Mouse (Mus musculus): ENCODE data around the gene Kat6b.
A peak's percentile ranks its signal among the peaks of the same experiment; 100 is the strongest.

The Kat6b gene

DNA sequence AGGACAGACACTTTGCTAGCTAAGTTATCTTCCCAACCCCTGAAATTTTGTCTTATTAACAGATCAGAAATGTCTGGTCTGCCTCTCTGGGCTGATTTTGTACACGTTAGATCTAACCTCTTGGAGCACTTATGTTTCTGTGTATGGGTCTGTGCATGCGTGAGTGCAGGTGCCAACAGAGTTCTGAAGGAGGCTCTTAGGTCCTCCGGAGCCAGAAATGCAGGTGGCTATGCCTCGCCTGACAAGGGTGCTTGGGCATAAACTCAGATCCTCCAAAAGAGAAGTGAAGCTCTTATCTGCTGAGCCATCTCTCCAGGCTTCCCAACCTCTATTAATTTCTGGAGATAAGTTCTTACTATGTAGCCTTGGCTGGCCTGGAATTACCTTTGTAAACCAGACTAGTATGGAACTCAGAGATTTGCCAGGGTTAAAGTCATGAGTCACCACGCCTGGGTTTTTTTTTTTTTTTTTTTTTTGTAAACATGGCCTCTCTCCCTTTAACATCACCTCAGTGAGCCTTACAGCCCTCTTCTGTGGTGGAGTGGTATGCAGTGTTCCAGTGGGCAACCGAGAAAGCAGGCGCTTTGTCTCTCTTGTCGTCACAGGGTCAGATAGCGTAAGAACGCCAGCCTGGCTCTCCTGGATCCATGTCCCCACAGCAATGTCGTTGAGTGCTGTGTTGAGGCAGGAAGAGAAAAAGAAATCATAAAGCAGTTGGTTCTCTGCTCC lies 79.4 kb downstream of the Kat6b start:
- DNase-seq (ENCODE audit: low spot score): no peak

DNA sequence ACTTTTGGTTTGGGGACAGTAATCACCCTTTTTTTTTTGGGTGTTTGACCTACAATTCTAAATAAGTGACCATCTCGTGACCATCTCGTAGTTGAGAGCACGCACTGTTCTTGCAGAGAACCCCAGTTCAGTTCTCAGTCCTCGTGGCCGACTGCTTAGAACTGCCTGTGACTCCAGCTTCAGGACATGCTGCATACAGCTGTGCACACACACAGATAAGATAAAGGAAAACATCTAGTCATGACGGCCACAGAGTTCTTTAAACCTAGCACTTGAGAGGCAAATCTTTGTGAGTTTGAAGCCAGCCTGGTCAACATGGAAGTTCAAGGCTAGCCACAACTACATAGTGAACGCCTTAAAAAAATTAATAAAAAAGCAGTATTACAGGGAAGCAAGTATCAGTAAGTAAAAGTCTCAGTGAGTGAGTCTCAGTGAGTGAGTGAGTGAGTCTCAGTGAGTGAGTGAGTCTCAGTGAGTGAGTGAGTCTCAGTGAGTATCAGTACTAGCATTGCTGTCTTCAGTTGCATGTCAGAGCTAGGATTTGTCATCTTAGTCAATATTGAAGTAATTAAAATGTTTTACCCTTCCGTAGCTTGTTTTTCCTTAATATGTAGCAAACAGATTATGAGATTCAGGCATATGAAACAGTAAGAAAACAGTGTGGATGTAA lies 80.3 kb downstream of the Kat6b start:
- DNase-seq (ENCODE audit: low spot score): no peak

DNA sequence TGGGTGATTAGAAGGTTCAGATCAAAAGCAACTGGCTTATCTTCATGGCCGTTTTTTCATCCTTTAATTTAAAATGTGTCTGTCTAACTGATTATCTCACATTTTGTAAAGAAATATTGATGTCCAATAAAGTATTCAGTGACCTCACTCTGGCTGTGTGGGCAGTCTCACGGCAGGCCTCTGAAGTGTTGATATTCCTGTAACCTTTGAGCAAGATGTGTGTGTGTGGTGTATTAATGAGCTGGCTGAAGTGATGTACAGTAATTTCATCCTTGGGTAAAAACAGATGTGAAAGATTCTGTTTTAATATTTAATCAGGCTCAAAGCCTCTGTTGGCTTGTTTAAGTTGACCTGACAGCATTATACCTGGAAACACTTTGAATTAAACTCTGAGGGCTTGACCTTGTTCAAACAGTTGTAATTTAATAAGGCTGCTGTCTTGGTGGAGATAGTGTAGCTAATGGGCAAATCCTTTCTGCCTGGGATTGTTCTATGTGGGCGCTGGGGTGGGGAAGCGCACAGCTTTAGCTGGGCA lies 82.4 kb downstream of the Kat6b start:
- DNase-seq (ENCODE audit: low spot score): no peak

DNA sequence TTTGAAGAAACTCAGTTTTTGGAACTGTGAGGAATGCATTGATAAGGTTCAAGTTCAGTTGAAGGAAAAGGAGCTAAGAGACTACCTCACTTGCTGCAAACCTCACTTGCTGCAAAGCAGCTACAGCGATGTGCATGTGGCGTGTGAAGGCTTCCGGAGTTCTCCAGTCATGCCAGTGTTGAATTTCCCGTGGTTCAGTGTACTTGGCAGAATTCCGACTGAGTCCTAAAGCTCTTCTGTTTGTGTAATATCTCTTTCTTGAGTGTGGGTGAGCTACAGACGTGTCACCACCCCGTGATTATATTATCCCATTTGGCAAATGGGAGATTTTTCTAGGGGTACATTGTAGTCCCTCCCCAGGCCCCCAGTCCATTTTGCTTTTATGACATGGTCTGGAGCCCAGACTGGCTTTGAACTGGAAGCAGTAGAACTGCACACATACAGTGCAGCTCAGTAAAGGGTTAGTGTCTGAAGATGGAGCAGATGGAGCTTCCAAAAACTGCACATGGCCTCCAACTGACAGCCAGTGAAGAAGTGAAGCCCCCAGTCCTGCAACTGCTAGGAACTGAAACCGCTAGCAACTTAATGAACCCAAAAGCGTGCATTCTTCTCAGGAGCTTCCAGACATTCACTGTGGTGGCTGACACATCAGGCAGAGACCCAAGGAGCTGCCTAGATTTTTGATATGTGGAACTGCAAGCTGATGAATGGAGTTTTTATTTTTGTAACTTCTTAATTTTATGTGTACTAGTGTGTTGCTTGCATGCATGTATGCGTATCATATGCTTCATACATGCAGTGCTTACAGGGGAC lies 84.5 kb downstream of the Kat6b start:
- DNase-seq (ENCODE audit: low spot score): no peak

DNA sequence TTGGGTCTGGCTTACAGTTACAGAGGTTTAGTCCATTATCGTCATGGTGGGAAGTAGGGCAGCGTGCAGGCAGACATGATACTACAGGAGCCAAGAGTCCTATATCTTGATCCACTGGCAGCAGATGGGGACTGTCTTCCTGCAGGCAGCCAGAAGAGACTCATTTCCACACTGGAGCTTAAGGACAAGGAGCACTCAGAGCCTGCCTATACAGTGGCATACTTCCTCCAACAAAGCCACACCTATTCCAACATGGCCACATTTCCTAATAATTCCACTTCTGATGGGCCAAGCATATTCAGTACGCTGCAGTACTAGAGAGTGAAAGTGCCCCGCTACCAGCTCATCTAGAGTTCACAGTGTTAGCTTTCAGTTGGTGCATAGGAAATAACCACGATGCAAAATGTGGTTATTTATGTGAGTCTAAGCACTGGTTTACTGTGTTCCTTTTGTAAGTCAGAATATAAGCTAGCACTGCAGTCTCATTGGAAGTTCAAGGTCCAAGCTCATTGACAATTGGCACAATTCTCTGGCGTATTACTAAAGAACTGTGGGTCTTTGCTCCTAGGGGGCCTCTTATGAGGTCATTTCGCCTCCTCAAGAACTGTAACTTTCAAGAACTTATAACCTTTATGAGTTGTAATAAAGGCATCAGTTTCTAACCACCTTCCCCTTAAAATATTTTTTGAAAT lies 86.2 kb downstream of the Kat6b start:
- DNase-seq (ENCODE audit: low spot score): no peak

DNA sequence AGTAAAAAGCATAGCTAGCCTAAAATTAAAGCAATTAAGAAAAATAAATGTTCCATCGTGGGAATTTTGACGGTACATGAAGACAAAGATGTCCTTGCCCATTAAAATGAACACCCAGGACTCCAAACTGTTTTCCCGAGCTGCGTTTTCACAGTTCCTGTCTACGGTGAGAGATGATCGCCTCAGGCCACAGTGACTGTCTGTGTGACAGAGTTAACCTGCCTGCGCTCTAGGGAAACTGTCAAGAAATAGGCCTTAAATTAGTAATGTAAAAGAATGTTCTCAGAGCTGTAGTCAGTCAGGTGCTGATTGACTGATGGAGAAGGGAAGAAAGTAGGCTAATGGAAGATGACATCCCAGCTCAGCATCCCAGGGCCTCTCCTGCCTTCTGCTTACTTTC lies 87.6 kb downstream of the Kat6b start:
- DNase-seq (ENCODE audit: low spot score): no peak

DNA sequence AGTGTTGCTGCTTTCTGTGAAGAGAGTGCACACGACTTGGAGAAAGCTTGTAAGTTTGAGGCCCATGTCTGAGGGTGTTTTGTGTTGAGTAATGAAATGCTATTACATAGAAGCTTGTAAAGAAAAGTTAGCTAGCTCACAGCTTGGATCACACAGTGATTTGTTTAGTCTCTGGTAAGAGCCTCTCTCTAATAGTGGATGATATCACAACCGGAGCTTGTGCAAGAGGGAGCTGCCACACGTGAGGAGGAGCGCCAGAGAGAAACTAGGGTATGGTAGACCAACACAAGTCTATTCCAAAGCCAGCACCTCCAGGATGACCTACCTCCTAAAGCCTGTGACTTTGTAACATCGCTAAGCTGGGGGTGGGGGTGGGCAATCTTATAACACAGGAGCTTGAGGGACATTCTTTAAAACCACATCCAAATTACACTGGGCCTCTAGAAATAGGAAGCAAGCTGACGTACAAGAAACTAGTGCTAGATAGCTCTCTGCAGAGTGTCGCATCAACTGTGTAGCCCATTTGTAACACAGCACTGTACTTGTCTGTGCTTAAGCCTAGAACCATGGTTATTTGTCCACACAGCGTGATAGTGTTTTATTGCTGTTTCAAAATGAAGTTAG lies 93.6 kb downstream of the Kat6b start:
- DNase-seq (ENCODE audit: low spot score): no peak

DNA sequence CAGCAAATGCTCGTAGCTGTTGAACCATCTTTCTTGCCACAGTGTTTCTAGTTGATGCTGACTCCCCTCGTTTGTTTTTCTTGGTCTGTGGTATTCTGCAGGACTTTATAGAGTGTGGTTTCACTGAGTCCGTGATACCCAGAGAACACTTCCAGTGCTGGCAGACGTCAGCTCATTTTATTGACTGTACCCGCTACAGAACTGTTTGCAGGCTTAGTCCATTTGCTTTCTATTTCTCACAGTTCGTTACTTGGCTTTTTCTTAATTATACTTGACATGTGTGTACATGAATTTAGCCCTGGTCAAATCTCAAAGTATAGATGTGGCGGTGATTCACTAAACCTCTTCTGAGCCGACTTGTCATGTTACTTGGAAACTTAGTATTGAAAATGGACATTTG lies 95.6 kb downstream of the Kat6b start:
- DNase-seq (ENCODE audit: low spot score): peak; percentile 30

DNA sequence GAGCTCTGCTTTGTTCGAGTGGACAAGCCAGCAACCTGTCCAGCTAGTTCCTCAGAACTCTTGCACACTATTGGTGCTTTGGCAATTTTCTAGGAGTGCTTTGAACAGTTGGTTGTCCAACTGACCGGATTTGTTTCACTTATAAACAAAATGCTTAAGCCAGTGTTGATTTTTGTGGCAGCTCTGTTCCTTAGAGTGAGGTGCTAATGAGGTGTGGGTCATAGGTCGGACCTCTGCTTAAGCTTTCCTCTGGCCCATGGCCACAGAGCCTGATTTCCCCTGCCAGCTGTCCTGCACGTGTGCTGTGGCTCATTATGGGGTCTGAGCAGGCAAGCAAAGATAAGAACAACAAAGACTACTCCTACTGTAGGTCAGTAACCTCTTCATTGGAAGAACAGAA lies 100.0 kb downstream of the Kat6b start:
- peak; percentile 52 for DNase-seq (ENCODE audit: low spot score)

DNA sequence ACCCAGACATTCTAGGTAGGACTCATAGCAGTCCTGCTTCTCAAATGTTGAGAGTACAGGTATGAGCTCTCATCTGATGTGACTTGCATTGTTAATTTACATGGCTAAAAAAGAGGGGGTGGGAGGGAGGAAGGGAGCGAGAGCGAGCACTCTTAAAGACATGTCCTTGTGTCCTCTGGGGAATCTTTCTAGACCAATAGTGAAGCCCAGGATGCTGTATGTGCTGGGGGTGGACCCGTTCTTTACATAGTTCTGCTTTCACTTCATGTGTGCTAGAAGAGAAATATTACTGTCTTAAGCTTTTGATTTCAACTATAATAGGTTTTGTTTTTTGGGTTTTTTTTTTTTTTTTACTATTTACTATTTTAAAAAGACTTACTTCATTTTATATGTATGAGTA lies 101.1 kb downstream of the Kat6b start:
- no peak for DNase-seq (ENCODE audit: low spot score)

DNA sequence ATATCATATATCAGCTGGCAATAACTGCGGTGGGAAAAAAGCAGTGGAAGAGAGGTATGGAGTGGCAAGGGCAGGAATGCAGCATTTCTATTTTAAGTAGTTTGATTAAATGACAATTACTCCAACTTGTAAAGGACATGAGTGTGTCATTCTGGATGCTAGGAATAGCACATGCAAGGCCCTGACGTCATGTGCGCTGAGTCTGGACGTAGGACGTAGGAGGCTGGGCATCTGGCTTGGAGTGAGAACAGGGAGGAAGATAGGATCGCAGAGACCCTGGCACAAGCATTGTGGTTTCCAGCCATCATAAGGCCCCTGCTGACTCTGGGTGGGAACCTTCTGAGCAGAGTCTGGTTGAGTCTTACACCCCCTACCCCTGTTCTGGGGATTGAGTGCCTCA lies 101.8 kb downstream of the Kat6b start:
- no peak for DNase-seq (ENCODE audit: low spot score)

DNA sequence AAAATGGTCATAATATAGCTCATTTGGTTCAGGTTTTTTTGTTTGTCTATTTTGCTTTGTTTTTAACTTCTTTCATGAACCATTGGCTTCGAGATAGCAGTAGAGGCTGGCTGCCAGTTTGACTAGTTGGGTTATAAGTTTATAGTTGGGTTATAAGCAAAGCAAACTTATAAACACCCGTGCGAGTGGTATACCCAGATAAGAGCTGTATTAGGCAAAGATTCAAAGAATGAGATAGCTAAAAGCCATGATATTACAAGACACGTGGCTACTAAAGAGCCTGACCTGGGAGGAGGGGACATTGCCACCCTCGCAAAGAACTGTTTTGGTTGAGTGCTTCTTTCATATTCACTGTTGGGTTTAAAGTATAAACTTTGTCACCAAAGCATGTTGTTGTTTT lies 102.6 kb downstream of the Kat6b start:
- no peak for DNase-seq (ENCODE audit: low spot score)

DNA sequence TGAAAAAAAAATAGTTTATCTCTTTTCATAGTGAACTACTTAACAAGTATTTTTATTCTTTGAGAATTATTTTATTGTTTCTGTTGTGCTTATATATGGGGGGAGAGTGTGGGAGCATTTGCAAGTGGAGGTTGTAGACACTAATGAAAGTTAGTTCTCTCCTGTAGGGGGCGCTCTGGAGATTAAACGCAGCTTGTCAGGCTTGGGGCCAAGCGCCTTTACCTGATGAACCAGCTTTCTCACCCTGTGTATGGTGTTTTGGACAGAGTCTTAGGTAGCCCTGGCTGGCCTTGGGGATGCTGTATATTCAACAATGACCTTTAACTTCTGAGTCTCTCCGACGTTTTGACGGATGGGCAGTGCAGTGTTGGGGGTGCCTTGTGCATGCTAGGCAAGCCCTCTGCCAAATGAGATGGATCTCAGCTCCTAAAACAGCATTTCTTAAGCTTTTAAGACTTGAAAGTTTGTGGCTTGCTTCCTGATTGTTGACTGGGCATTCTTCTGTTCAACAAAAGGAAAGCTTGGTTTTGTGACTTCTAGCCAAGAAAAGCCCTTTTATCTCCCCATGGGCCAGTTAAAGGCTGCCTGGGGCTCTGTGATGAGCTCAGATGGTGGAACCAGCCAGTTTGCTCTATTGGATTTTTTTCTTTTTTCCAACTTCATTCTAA lies 103.4 kb downstream of the Kat6b start:
- peak; percentile 37 for DNase-seq (ENCODE audit: low spot score)

DNA sequence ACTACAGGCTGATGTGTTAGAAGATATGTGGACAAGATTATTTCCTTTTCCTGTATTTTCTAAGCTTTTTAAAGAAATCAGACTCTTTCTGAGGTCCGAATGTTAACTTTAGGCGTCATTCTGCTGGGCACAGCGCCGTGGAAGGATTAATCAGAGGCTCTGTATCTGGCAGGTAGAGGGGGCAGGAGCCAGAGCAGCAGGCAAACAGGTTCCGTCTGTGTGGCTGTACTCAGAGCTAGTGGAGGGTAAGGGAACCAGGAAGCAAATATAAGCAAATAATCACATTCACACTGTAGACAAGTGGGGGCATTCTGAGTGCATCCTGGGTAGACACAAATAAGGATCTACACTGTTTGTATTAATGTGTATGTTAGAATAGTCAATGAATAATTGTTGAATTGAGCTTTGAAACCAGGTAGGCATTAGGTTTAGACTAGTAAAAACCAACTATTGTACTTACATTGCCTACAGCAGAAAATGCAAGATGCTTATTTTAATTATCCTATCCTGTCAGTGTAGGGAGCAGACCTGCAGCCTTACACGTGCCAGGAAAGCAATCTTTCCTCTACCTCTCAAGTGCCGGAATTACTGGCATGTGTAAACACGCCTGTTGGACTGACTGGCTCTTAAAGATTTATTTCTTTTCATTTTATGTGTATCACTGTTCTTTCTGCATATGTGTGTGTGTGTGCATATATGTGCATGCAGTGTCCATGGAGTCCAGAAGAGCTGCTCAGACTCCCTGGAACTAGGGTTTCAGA lies 104.4 kb downstream of the Kat6b start:
- no peak for DNase-seq (ENCODE audit: low spot score)

DNA sequence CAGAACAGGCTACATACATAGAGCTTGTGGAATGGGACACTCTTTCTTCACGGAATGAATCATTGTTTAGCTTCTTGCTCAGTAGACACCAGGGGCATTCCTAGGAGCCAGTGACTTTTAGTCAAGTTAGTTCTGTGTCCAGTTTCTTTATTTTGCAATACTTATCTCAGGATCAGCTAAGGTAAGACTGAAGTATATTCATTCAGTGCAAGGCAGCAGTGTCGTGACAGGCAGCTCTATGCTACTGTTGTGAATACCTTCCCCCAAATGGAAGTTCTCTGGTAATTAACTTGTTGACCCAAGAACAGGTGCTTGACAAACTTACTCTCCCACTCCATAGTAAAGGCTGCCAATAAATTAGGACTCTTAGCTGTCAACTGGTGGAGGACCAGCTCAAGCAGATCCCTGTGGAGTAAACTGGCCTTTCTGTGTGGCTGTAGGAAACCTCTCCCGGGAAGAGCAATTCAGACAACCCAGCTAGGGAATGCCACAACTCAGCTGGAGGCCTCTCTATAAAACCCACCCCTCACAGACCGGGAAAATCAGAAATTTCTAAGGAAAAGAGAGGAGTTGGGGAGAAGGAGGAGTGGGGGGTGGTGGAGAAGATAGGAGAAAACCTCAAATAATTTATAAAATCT lies 105.4 kb downstream of the Kat6b start:
- DNase-seq (ENCODE audit: low spot score): no peak

DNA sequence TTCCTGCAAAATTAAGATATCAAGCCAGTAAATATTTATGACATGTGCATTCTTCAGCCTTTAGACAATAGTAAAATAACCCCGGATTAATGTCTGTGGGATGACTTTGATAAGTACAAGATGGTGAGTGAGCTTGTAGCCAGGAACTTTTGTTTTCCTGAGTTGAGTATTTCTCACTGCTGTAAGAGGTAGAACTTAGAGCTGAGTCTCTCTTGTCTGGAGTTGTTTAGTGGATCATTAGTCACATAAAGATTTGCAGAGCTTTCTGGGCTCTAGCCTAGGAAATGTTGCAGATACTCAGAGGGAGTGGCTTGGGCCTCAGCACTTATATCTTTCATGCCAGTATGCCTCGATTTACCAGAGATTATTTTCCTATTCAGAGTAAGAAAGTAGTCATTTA lies 106.7 kb downstream of the Kat6b start:
- no peak for DNase-seq (ENCODE audit: low spot score)

DNA sequence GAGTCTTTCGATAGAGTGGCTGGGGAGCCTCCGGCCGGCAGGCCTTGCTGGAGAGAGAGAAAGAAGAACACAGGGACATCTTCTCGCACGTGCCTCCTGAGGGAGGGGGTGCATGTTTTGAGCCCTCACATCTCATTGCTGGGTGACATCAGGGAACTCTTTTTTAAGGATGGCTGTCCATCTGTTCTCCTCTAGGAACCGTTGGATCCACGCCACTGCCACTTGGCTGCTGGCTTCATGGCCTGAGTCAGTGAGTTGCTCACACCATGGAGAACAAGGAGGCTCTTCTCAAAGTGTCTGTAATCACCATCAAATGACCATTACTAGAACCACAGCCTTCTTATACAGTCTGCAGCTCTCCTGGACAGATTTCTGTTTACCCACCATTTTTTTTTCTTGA lies 108.4 kb downstream of the Kat6b start:
- no peak for DNase-seq (ENCODE audit: low spot score)

DNA sequence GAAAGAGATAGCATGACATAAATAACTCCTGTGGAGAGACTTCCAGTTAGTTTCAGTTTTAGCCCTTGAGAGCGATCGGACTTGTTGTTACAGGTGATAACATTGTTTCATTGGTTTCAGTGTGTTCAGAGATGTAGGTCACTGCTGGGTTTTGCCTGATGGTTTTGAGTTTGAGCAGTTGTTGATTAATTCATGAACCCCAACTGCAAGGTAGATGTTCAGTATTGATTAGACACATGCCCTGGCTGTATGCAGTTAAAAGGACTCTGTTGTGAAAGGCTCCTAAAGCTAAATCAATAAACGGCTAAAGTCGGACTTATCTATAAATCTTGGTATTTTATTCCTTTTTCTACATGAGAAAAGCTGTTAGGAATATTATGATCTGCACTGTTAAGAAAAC lies 109.0 kb downstream of the Kat6b start:
- DNase-seq (ENCODE audit: low spot score): no peak

DNA sequence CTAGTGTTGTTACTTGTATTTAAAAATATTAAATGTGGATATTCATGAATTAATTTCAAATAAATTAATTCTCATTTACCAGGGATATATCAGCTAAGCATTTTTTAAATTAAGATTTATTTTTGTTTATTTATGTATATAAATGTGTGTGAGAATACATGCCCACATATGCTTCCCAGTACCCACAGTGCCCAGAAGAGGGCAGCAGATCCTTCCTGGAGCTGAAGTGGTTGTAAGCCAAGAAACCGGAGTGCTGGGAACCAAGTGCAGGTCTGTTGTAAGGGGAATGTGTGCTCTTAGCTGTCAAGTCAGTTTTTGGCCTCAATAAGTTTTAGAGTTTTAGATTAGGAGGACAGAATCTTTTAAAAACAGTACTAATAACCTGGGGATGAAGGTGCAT lies 110.9 kb downstream of the Kat6b start:
- no peak for DNase-seq (ENCODE audit: low spot score)

Data from retina, embryonic 14.5 days (tissue).